In genomic region chr2:13574066-13574800, GRCm38 (mm10) we compare ENCODE assay signal across 8 mouse cellular contexts. TPM values are rescaled to one million over a fixed set of nuclear protein-coding genes. Genes with fewer than 3 reads are reported as not detected.
DNase-seq lines count a peak whose midpoint lies in the region; ATAC-seq lines count a peak whose summit lies in the region.

No protein-coding gene starts in this region.

- peaks cover 5% of the 10 kb centered on the region; the same call in 1 of the 2 replicates for H3K36me3 ChIP-seq in forebrain, embryonic 15.5 days
- H3K36me3 ChIP-seq in hindbrain, embryonic 10.5 days, result peaks cover 32% of the 10 kb centered on the region

- H3K4me2 ChIP-seq in forebrain, embryonic 15.5 days (replicated peaks), result peak overlapping the region; percentile 79

- H3K27ac ChIP-seq in forebrain, embryonic 15.5 days (replicated peaks), result peak overlapping the region; percentile 97
- H3K27ac ChIP-seq in hindbrain, embryonic 10.5 days, result peak overlapping the region; percentile 98

- intact Hi-C loops in left cerebral cortex, postnatal 36 days (cut with DNase I), result loop anchor here (2.0 to 10.0 kb wide), 2 partner anchors 29 to 159 kb away; partner anchors contain the start of gene Trdmt1

- H3K9me3 ChIP-seq in forebrain, embryonic 15.5 days, result no peaks in the 10 kb centered on the region
- H3K9me3 ChIP-seq in hindbrain, embryonic 10.5 days, result no peaks in the 10 kb centered on the region

- no peaks in the 10 kb centered on the region for H3K27me3 ChIP-seq in forebrain, embryonic 15.5 days
- no peaks in the 10 kb centered on the region for H3K27me3 ChIP-seq in hindbrain, embryonic 10.5 days (ENCODE audit: insufficient read depth, poor library complexity, severe bottlenecking)

- H3K9ac ChIP-seq in forebrain, embryonic 15.5 days (replicated peaks), result peak overlapping the region; percentile 69

- WGBS in forebrain, embryonic 15.5 days, result under 1% methylated on average over 46 of the region's 46 CpGs
- under 1% methylated on average over 46 of the region's 46 CpGs for WGBS in hindbrain, embryonic 10.5 days

- ATAC-seq in forebrain, embryonic 15.5 days (replicated peaks), result peak; percentile 94
- peak; percentile 64 for ATAC-seq in megakaryocyte-erythroid progenitor cell, adult 5-6 weeks (replicated peaks; ENCODE audit: low FRiP score, low TSS enrichment, poor library complexity, severe bottlenecking)
- ATAC-seq in erythroid progenitor cell, adult 5-6 weeks (replicated peaks; ENCODE audit: low FRiP score, poor library complexity, severe bottlenecking), result no peak

- H3K4me1 ChIP-seq in forebrain, embryonic 15.5 days, result peaks cover 44% of the 10 kb centered on the region
- H3K4me1 ChIP-seq in hindbrain, embryonic 10.5 days (replicated peaks), result peaks cover 46% of the 10 kb centered on the region

- DNase-seq in R1 (ENCODE audit: low read depth, low spot score), result peak; percentile 93
- DNase-seq in cerebellum, adult 11 months, result peak; percentile 12
- DNase-seq in hindbrain, embryonic 10.5 days (ENCODE audit: low spot score), result peak; percentile 94
- DNase-seq in left cerebral cortex, postnatal 36 days (ENCODE audit: low spot score in 2 of 2), result peak; percentile 23 to 33
- DNase-seq in right cerebral cortex, postnatal 4 days, result peak; percentile 66

- H3K4me3 ChIP-seq in forebrain, embryonic 15.5 days, result peak overlapping the region; percentile 68
- peak overlapping the region; percentile 96 for H3K4me3 ChIP-seq in hindbrain, embryonic 10.5 days

RNA-seq across cellular contexts. Expression of gene Vim, which starts 0.5 kb away (rescaled TPM):
- polyA plus RNA-seq in forebrain, embryonic 15.5 days (2015; fragmentation: Nextera tagmentation; extraction: Ambion mirVana), result 554 and 555 TPM in 2 replicates
- polyA plus RNA-seq in hindbrain, embryonic 10.5 days (2016; fragmentation: Nextera tagmentation; extraction: Ambion mirVana), result 1,007 and 1,152 TPM in 2 replicates
- 10 to 100 TPM; 55.9 to 57.9 TPM for total RNA-seq in left cerebral cortex, postnatal 36 days (2021)
- total RNA-seq in megakaryocyte-erythroid progenitor cell, adult 5-6 weeks (2014; fragmentation: Nextera tagmentation), result 92.3 and 119 TPM in 2 replicates
- 214 and 318 TPM in 2 replicates for total RNA-seq in megakaryocyte-erythroid progenitor cell, adult 5-6 weeks (2017)
- total RNA-seq in erythroid progenitor cell, adult 5-6 weeks (2015; ENCODE audit: low replicate concordance), result 175 and 244 TPM in 2 replicates
- total RNA-seq in erythroid progenitor cell, adult 5-6 weeks (2017; ENCODE audit: low replicate concordance), result 125 and 130 TPM in 2 replicates

RNA-seq across cellular contexts. Expression of gene Trdmt1, which starts 29.8 kb away (rescaled TPM):
- 7.5 and 8.7 TPM in 2 replicates for polyA plus RNA-seq in forebrain, embryonic 15.5 days (2015; fragmentation: Nextera tagmentation; extraction: Ambion mirVana)
- polyA plus RNA-seq in hindbrain, embryonic 10.5 days (2016; fragmentation: Nextera tagmentation; extraction: Ambion mirVana), result 8.4 and 8.7 TPM in 2 replicates
- 1 to 10 TPM; 4.6 to 7.9 TPM for total RNA-seq in left cerebral cortex, postnatal 36 days (2021)
- total RNA-seq in megakaryocyte-erythroid progenitor cell, adult 5-6 weeks (2014; fragmentation: Nextera tagmentation), result 7.0 and 17.3 TPM in 2 replicates
- total RNA-seq in megakaryocyte-erythroid progenitor cell, adult 5-6 weeks (2017), result 9.3 and 14.4 TPM in 2 replicates
- total RNA-seq in erythroid progenitor cell, adult 5-6 weeks (2015; ENCODE audit: low replicate concordance), result 4.6 and 9.7 TPM in 2 replicates
- total RNA-seq in erythroid progenitor cell, adult 5-6 weeks (2017; ENCODE audit: low replicate concordance), result 1.7 and 5.8 TPM in 2 replicates

Comparison
In these comparisons a context has a peak if more than half of its experiments do, and no peak if none do; other contexts are left out.
1. DNase-seq: peak in every context shown above with its lines; median percentile 94 in hindbrain, embryonic 10.5 days; 93 in R1; 66 in right cerebral cortex, postnatal 4 days; 28 in left cerebral cortex, postnatal 36 days; 12 in cerebellum, adult 11 months.